Mouse (Mus musculus) limb, embryonic 14.5 days (tissue): ENCODE data around the gene Rprd1b. TPM values are rescaled to one million over a fixed set of nuclear protein-coding genes. Genes with fewer than 3 reads are reported as not detected.

Source experiments
- ATAC-seq: fragments of 200-750 bp; cut with Nextera tagmentation; 2 replicates; pipeline ENCODE4 v1.8.0; 2017; ENCODE audit warnings: low read depth, moderate number of reproducible peaks, moderate TSS enrichment; ENCODE audit not compliant: low FRiP score
- DNase-seq: peaks from one replicate; pipeline ENCODE4 v3.0.0-alpha.2; 2015; ENCODE audit warnings: low spot score
- H3K27ac ChIP-seq: fragments of 300-500 bp; sonication (generic); replicated peaks from 2 replicates; pipeline ENCODE4 v1.5.1; 2014; ENCODE audit warnings: low read depth, mild to moderate bottlenecking, low read length, moderate library complexity, mixed read lengths
- H3K27me3 ChIP-seq: fragments of 300-500 bp; sonication (generic); 2 replicates; pipeline ENCODE4 v1.6.1; 2014; ENCODE audit warnings: low read length, mixed read lengths; ENCODE audit not compliant: control insufficient read depth, insufficient read depth
- H3K36me3 ChIP-seq: fragments of 300-500 bp; sonication (generic); 2 replicates; pipeline ENCODE4 v1.6.1; 2014; ENCODE audit warnings: mild to moderate bottlenecking, low read length, moderate library complexity, mixed read lengths; ENCODE audit not compliant: control insufficient read depth, insufficient read depth
- H3K4me1 ChIP-seq: fragments of 300-500 bp; sonication (generic); 2 replicates; pipeline ENCODE4 v1.6.1; 2014; ENCODE audit warnings: antibody characterized with exemption, low read length, mixed read lengths; ENCODE audit not compliant: control insufficient read depth, insufficient read depth
- H3K4me2 ChIP-seq: fragments of 300-500 bp; sonication (generic); replicated peaks from 2 replicates; pipeline ENCODE4 v1.6.1; 2014; ENCODE audit warnings: low read depth, mild to moderate bottlenecking, low read length, moderate library complexity; ENCODE audit not compliant: severe bottlenecking
- H3K4me3 ChIP-seq: fragments of 300-500 bp; sonication (generic); replicated peaks from 2 replicates; pipeline ENCODE4 v1.5.1; 2014; ENCODE audit warnings: low read length
- H3K9ac ChIP-seq: fragments of 300-500 bp; sonication (generic); 2 replicates; pipeline ENCODE4 v1.6.1; 2014; ENCODE audit warnings: mild to moderate bottlenecking, low read depth, low read length, moderate library complexity; ENCODE audit not compliant: severe bottlenecking
- H3K9me3 ChIP-seq: fragments of 300-500 bp; sonication (generic); 2 replicates; pipeline ENCODE4 v1.6.1; 2016; ENCODE audit warnings: low read length; ENCODE audit not compliant: control insufficient read depth
- POLR2A ChIP-seq: fragments of 200-500 bp; IDR thresholded peaks from 2 replicates; pipeline ENCODE4 v1.8.0; 2012; ENCODE audit warnings: inconsistent platforms, mild to moderate bottlenecking, moderate library complexity, borderline replicate concordance; ENCODE audit not compliant: insufficient read depth, insufficient read length; ENCODE audit errors: extremely low read depth
- WGBS: fragments of 180-500 bp; shearing (Covaris S2); extraction: QIAGEN DNeasy Blood & Tissue Kit; methylation state at CpG from one replicate; pipeline ENCODE4 v1.1.7; 2014; 5-methylcytosine and 5-hydroxymethylcytosine counted together
- polyA plus RNA-seq, 2 experiments: library from polyadenylated mRNA; depleted of rRNA in 1 of 2; stranded (reverse) in 1 of 2; unstranded in 1 of 2; fragments of >200 nt; fragmentation: Nextera tagmentation in 1 of 2; extraction: Ambion mirVana in 1 of 2; gene quantifications; 2 replicates each; pipeline versions ENCODE4 v1.2.1 to v1.2.3; 2012 to 2014

The Rprd1b gene
- polyA plus RNA-seq, 2 experiments, result 30.6 to 37.1 TPM

DNA sequence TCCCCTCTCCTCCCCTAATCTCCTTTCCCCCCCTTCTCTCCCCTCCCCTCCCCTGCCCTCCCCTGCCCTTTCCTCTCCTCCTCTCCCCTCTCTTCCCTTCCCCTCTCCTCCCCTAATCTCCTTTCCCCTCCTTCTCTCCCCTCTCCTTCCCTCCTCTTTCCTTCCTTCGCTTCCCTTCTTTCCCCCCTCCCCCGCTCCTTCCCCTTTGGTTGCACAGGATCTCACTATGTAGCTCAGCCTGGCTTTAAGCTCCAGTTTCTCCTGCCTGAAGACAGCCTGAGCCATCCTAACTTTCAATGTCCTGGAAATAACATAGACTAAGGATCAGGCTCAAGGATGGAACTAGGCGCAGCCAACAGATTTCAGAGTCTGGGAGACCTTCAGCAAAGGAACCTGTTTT, 115.5 kb downstream of the Rprd1b start:
- no peak overlapping the region for H3K27ac ChIP-seq
- no peaks in the 10 kb centered on the region for H3K9me3 ChIP-seq
- no peak overlapping the region for H3K4me2 ChIP-seq
- no peaks in the 10 kb centered on the region for H3K36me3 ChIP-seq
- no peak overlapping the region for H3K4me3 ChIP-seq
- H3K9ac ChIP-seq, result no peak overlapping the region
- WGBS, result 55% methylated on average over 3 of the region's 3 CpGs
- DNase-seq, result no peak
- H3K27me3 ChIP-seq, result no peaks in the 10 kb centered on the region
- no peak for ATAC-seq
- peaks cover 14% of the 10 kb centered on the region for H3K4me1 ChIP-seq
- no peak for TF ChIP-seq POLR2A

DNA sequence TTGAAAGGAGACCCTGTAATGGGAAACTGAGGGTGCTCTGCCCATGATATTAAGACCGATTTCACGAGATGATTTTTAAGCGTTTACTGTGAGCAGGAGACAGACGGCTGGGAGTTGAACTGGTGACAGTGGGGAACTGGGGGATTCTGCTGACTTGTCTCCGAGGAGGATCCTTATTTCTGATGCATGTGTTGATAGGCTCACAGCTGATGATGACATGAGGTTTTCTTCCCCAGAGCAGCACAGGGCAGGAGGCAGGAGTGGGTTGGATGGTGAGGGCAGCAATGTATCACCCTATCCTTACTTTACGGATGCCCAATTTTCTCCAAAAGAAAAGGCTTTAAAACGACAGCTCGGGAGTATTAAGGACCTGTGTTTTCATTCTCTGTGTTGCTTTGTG, 116.0 kb downstream of the Rprd1b start:
- no peak for ATAC-seq
- Histone ChIP-seq H3K27ac (no peak overlapping the region), H3K9me3 (no peaks in the 10 kb centered on the region), H3K27me3 (no peaks in the 10 kb centered on the region), H3K4me3 (no peak overlapping the region), H3K36me3 (no peaks in the 10 kb centered on the region), H3K4me2 (no peak overlapping the region), H3K9ac (no peak overlapping the region), H3K4me1 (peaks cover 12% of the 10 kb centered on the region)
- WGBS, result 54% methylated on average over 8 of the region's 8 CpGs
- DNase-seq, result no peak
- no peak for TF ChIP-seq POLR2A

DNA sequence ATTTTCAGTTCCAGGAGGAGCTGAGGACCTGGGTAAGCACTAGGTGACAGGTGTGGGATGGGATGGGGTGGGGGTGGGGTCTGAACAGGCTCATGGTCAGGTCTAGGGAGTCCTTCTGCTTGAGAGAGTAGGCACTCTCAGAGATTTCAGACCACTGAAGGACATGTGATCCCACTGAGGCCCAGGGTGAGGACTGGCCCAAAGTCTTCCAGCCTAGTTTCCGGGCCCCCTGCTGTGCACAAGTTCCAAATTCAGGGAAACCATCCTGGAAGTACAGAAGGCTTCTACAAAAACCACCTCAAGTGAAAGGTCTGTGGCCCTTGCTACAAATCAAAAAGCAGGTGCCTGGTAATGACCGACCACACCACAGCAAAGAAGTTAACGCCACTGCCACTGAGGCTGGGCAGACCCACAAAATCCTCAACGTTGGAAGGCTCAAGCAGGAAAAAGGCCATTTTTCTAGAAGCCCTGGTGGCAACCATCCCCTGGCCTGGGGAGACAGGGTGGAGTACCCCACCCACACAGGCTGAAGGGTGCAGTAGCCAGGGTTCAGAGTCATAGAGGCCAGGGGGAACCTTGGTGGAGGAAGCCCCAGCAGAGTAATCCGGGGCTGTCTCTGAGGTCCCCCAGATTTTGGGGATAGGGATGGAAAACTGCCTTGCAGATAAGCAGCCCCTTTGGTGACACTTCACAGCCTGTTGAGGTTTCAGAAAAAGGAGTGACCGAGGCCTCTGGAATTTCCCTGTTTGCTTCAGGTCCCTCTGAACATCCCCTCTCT, 116.6 kb downstream of the Rprd1b start:
- Histone ChIP-seq H3K27ac (no peak overlapping the region), H3K9ac (no peak overlapping the region), H3K4me2 (no peak overlapping the region), H3K4me1 (peaks cover 5% of the 10 kb centered on the region), H3K36me3 (no peaks in the 10 kb centered on the region), H3K27me3 (no peaks in the 10 kb centered on the region), H3K9me3 (no peaks in the 10 kb centered on the region), H3K4me3 (no peak overlapping the region)
- TF ChIP-seq POLR2A, result no peak
- WGBS, result 85% methylated on average over 6 of the region's 6 CpGs
- DNase-seq (no peak), ATAC-seq (no peak)

GRCm38 (mm10) chr2:158145528-158146065, 117.3 kb downstream of the Rprd1b start:
- Histone ChIP-seq H3K4me3 (peak overlapping the region; percentile 37), H3K27ac (no peak overlapping the region), H3K9ac (no peak overlapping the region), H3K36me3 (no peaks in the 10 kb centered on the region), H3K4me2 (peak overlapping the region; percentile 64), H3K27me3 (no peaks in the 10 kb centered on the region), H3K4me1 (no peaks in the 10 kb centered on the region; the same call in none of the 2 replicates), H3K9me3 (no peaks in the 10 kb centered on the region)
- no peak for TF ChIP-seq POLR2A
- ATAC-seq, result no peak
- WGBS, result 71% methylated on average over 5 of the region's 5 CpGs
- DNase-seq, result no peak

DNA sequence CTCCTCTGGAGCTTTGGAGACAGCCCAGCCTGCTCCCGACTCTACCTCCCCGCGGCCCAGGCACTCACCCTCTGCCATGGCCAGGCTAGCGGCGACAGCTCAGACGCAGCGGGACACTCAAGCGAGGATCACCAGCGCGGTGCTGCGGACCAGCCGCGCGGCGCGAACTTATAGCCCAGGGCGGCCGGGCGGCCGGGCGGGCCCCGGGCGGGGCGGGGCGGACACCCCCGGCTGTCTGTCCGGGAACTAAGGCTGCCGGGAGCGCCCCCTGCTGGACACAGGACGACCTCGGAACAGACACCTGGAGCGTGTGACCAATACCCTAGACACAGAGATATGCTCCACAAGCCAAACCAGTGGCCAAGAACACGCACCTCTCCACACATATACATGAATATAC, 117.9 kb downstream of the Rprd1b start, which contains the start of gene Tgm2:
Tgm2 (minus strand) TSS at position 214 of the 400 bp plus-strand sequence.
- WGBS, result under 1% methylated on average over 33 of the region's 33 CpGs
- Histone ChIP-seq H3K4me3 (peak within 1 kb of the TSS; percentile 37), H3K27ac (no peak within 1 kb of the TSS), H3K27me3 (no peaks in the 10 kb centered on the region), H3K4me2 (peak within 1 kb of the TSS; percentile 64), H3K36me3 (no peaks in the 10 kb centered on the region), H3K9ac (peak within 1 kb of the TSS; percentile 52; the same call in 1 of the 2 replicates), H3K9me3 (0 out of 2 replicates have a peak, but pooled peaks cover 4% of the 10 kb centered on the region), H3K4me1 (no peaks in the 10 kb centered on the region; the same call in none of the 2 replicates)
- TF ChIP-seq POLR2A, result no peak
- ATAC-seq (peak; percentile 80), DNase-seq (peak; percentile 59)
